Mouse (Mus musculus) monocyte, adult 5-6 weeks (primary cell): ENCODE results near the gene Tdrd1. TPM values are rescaled to one million over a fixed set of nuclear protein-coding genes. Genes with fewer than 3 reads are reported as not detected.

Experiments
- ATAC-seq: fragments of 153-309, 156-312 bp; replicated peaks from 2 replicates; pipeline ENCODE4 v1.8.0; 2017; ENCODE audit warnings: mild to moderate bottlenecking; ENCODE audit not compliant: low TSS enrichment, insufficient number of reproducible peaks, severe bottlenecking, poor library complexity, low FRiP score
- total RNA-seq: library from RNA; stranded (forward); fragments of 200-1000, 200-491, 200-594 nt; gene quantifications from 3 replicates; pipeline ENCODE4 v1.2.3, GENCODE M21; 2017

Gene Tdrd1
- total RNA-seq, 1 experiment from 2014 or later: 0.19 TPM

GRCm38 (mm10) chr19:56897654-56898053 lies 71.6 kb downstream of the Tdrd1 start:
- no peak for ATAC-seq

- no peak for ATAC-seq
Measured at GRCm38 (mm10) chr19:56904095-56904494, 78.1 kb downstream of the Tdrd1 start.

- no peak for ATAC-seq
Measured at GRCm38 (mm10) chr19:56905395-56905794, 79.4 kb downstream of the Tdrd1 start.

GRCm38 (mm10) chr19:56907850-56908249 lies 81.8 kb downstream of the Tdrd1 start:
- no peak for ATAC-seq

- ATAC-seq: no peak
Measured at GRCm38 (mm10) chr19:56908472-56909270, 82.7 kb downstream of the Tdrd1 start.

GRCm38 (mm10) chr19:56910561-56910960 lies 84.6 kb downstream of the Tdrd1 start:
- no peak for ATAC-seq

- ATAC-seq: no peak
Measured at GRCm38 (mm10) chr19:56913761-56914160, 87.8 kb downstream of the Tdrd1 start.

GRCm38 (mm10) chr19:56914658-56915057 lies 88.6 kb downstream of the Tdrd1 start:
- ATAC-seq: no peak

GRCm38 (mm10) chr19:56915084-56915483 lies 89.1 kb downstream of the Tdrd1 start:
- no peak for ATAC-seq

Other genes with a start within 250 kb of the Tdrd1 start
- 12.4 to 20.2 TPM (median 15.5 TPM) in 3 replicates for gene Adrb1, start 104.0 kb upstream of the Tdrd1 start, total RNA-seq
- gene Ccdc186, start 4.0 kb upstream of the Tdrd1 start, total RNA-seq: 48.5 to 64.0 TPM (median 63.6 TPM) in 3 replicates
- not detected in 3 replicates for gene Vwa2, start 48.0 kb downstream of the Tdrd1 start, total RNA-seq
- gene Afap1l2, start 182.0 kb downstream of the Tdrd1 start, total RNA-seq: not detected in 3 replicates